Mouse (Mus musculus) cortical plate, adult 2 months (tissue): ENCODE measurements around the gene Ttc23.

ENCODE experiments used
- CTCF ChIP-seq: fragments of 200-500 bp; IDR thresholded peaks from 2 replicates; pipeline ENCODE4 v1.5.1; 2011; ENCODE audit warnings: mild to moderate bottlenecking, control low read depth, low read length; ENCODE audit not compliant: insufficient read depth; ENCODE audit errors: extremely low read depth
- POLR2A ChIP-seq: fragments of 200-500 bp; IDR thresholded peaks from 2 replicates; pipeline ENCODE4 v1.6.1; 2011; ENCODE audit warnings: mild to moderate bottlenecking, low read length, control low read depth; ENCODE audit not compliant: insufficient read depth; ENCODE audit errors: extremely low read depth

DNA sequence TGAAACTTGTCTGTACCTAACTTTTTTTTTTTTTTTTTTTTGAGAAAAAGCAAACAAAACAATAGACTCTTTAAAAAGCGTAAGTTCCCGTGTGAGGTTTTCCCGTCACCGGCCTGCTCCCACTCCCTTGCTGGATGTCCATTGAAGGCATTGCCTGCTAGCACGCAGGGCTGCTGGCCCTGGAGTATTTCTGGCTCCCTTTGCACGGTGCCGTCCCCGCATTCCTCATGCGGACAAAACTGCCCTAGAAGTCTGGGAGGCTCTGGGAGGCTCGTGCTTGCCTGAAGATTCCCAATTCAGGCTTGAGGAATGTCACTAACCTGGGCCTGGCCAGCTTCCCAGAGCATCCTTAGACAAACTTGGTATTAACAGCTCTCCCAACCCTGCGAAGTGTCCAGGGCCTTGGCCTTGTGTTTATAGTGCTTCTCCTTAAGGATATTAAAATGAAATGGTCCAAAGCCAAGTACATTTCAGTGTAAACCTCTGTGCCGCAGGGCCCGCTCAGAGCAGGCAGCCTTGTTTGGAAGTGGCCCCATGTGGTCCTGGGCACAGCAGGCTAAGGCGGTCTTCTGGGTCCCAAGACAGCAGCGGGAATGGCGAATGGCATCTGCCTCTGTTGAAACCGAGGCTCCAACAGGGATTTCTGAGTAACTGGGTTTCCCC lies 54.2 kb downstream of the Ttc23 start:
- no peak for TF ChIP-seq CTCF
- TF ChIP-seq POLR2A = no peak
